Mouse (Mus musculus) naive thymus-derived CD4-positive, alpha-beta T cell, adult 5 months (primary cell): ENCODE measurements around the gene Gm7714. TPM values are rescaled to one million over a fixed set of nuclear protein-coding genes. Genes with fewer than 3 reads are reported as not detected.

Experiments
- polyA plus RNA-seq: library from polyadenylated mRNA; unstranded; fragments of 100-300 nt; shearing (Covaris generic); gene quantifications from one replicate; pipeline ENCODE4 v1.2.1, GENCODE M21; 2017

Gm7714 gene
- polyA plus RNA-seq: not detected

DNA sequence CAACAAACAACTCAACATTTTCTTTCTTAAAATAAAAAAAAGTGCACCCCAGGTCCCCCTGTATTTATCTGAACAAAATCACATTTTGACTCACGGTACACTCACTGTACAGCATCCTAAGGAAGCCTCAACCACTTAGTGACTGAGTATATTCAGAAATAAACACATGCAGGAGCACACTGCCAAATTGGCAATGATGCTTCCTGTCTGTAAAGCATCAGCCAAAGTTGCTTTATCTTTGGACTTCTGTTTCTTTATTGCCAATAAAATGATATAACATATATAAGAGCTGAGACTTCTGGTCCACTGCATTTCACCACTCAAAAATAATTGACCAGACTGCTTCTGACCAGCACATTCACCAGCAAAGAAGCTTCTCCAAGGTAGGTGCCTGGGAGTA lies at the start of gene Gm7714:
Gm7714 (plus strand) TSS at position 301 of the 400 bp plus-strand sequence.

DNA sequence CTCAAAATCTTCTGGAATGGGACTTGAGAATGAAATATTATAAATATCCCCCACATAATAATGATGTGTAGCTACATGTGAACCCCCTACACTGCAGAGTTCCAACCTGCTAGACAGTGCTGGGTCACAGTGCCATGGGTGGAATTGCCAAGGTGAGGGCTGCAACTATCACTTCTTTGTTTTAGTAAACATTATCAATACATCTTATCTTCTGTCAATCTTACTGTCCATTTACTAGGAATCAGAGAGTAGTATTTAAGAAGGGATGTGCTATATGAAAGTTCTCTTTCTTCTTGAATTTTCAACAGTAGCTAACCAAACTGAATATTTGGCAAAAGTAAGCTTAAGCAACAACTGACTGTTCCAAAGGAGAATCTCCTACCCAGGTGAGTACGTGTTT lies 48.3 kb downstream of the Gm7714 start, which contains the start of gene Prol1:
Prol1 (plus strand) TSS at position 301 of the 400 bp plus-strand sequence.

Other genes with a start within 250 kb of the Gm7714 start
- gene Smr2, start 182.4 kb upstream of the Gm7714 start, polyA plus RNA-seq: not detected
- not detected for gene Gm11116, start 157.4 kb upstream of the Gm7714 start, polyA plus RNA-seq
- gene Gm11115, start 114.8 kb upstream of the Gm7714 start, polyA plus RNA-seq: not detected
- not detected for gene Prol1, start 48.4 kb downstream of the Gm7714 start, polyA plus RNA-seq
- gene Amtn, start 107.2 kb downstream of the Gm7714 start, polyA plus RNA-seq: not detected
- not detected for gene Ambn, start 187.1 kb downstream of the Gm7714 start, polyA plus RNA-seq
- gene Enam, start 219.1 kb downstream of the Gm7714 start, polyA plus RNA-seq: not detected